Mouse (Mus musculus): ENCODE results near the gene Rgcc. TPM values are rescaled to one million over a fixed set of nuclear protein-coding genes. Genes with fewer than 3 reads are reported as not detected.

Gene Rgcc
- total RNA-seq (2023) = 454 TPM

GRCm38 (mm10) chr14:79301466-79301875, at the start of gene Rgcc:
Gene Rgcc (minus strand): TSS chr14:79301645.

Other genes starting within 250 kb of the Rgcc start
- not detected for gene Zfp957, start 54.3 kb downstream of the Rgcc start, total RNA-seq (2023)
- gene Naa16, start 89.1 kb upstream of the Rgcc start, total RNA-seq (2023) = 57.1 TPM
- gene Mtrf1, start 96.1 kb upstream of the Rgcc start, total RNA-seq (2023) = 0.32 TPM
- 10.3 TPM for gene Kbtbd7, start 124.9 kb upstream of the Rgcc start, total RNA-seq (2023)
- 0.23 TPM for gene Kbtbd6, start 150.2 kb upstream of the Rgcc start, total RNA-seq (2023)
- gene Elf1, start 179.5 kb upstream of the Rgcc start, total RNA-seq (2023) = 243 TPM
- gene Wbp4, start 179.9 kb upstream of the Rgcc start, total RNA-seq (2023) = 24.9 TPM